Mouse (Mus musculus) MEL (cell line): Measurements from ENCODE around the gene Slc16a12. TPM values are rescaled to one million over a fixed set of nuclear protein-coding genes. Genes with fewer than 3 reads are reported as not detected.

Source experiments
- DNase-seq: peaks from one replicate; pipeline ENCODE4 v3.0.0; 2011; ENCODE audit warnings: low read depth, low spot score
- H3K27ac ChIP-seq: 2 replicates; pipeline ENCODE4 v1.5.1; 2012; ENCODE audit warnings: low read depth, mild to moderate bottlenecking, control low read depth, low read length, moderate library complexity; ENCODE audit not compliant: control insufficient read depth
- H3K27me3 ChIP-seq, 2 experiments: fragments of 150-350 bp in 1 of 2; sonication (generic) in 1 of 2; 2 replicates each; pipeline ENCODE4 v1.6.1; 2012; ENCODE audit warnings: low read length in 2 of 2, mild to moderate bottlenecking in 2 of 2, improper control_type of control experiment in 1 of 2, moderate library complexity in 1 of 2; ENCODE audit not compliant: insufficient read depth in 2 of 2, control insufficient read depth in 1 of 2
- H3K36me3 ChIP-seq, 2 experiments: 2 replicates each; pipeline ENCODE4 v1.6.1; 2012 to 2014; ENCODE audit warnings: low read length in 2 of 2, improper control_type of control experiment in 1 of 2, inconsistent platforms in 1 of 2, mild to moderate bottlenecking in 1 of 2; ENCODE audit not compliant: insufficient read depth in 2 of 2, control insufficient read depth in 1 of 2
- H3K4me1 ChIP-seq, 2 experiments: fragments of 150-350 bp in 1 of 2; sonication (generic) in 1 of 2; 2 replicates each; pipeline ENCODE4 v1.6.1; 2012; ENCODE audit warnings: low read length in 2 of 2, improper control_type of control experiment in 1 of 2, mild to moderate bottlenecking in 1 of 2; ENCODE audit not compliant: insufficient read depth in 2 of 2, control insufficient read depth in 1 of 2
- H3K4me3 ChIP-seq, 2 experiments: fragments of 150-350 bp in 1 of 2; sonication (generic) in 1 of 2; 2 replicates each; pipeline ENCODE4 v1.5.1; 2012; ENCODE audit warnings: low read depth in 2 of 2, low read length in 2 of 2, mild to moderate bottlenecking in 2 of 2, moderate library complexity in 2 of 2, control low read depth in 1 of 2, improper control_type of control experiment in 1 of 2; ENCODE audit not compliant: control insufficient read depth in 1 of 2, insufficient read depth in 1 of 2
- H3K79me2 ChIP-seq: 2 replicates; pipeline ENCODE4 v1.6.1; 2012; ENCODE audit warnings: mild to moderate bottlenecking, low read length, moderate library complexity; ENCODE audit not compliant: control insufficient read depth, poor library complexity, insufficient read depth
- H3K9ac ChIP-seq: 2 replicates; pipeline ENCODE4 v1.6.1; 2012; ENCODE audit warnings: low read depth, mild to moderate bottlenecking, control low read depth, low read length, moderate library complexity; ENCODE audit not compliant: control insufficient read depth, poor library complexity, severe bottlenecking
- H3K9me3 ChIP-seq: fragments of 150-350 bp; sonication (generic); replicated peaks from 2 replicates; pipeline ENCODE4 v1.6.1; 2012; ENCODE audit warnings: mild to moderate bottlenecking, low read length, improper control_type of control experiment, moderate library complexity; ENCODE audit not compliant: insufficient read depth
- BHLHE40 ChIP-seq: IDR thresholded peaks from 2 replicates; pipeline ENCODE4 v1.6.1; 2012; ENCODE audit warnings: low read depth, mild to moderate bottlenecking, inconsistent platforms, low read length, improper control_type of control experiment, borderline replicate concordance
- CHD2 ChIP-seq: IDR thresholded peaks from 2 replicates; pipeline ENCODE4 v1.6.1; 2011; ENCODE audit warnings: low read length, improper control_type of control experiment
- CTCF ChIP-seq, 3 experiments: IDR thresholded peaks in 2 of 3; conservative IDR thresholded peaks in 1 of 3; 2 replicates each; pipeline ENCODE4 v1.5.1; 2011 to 2012; ENCODE audit warnings: low read length in 3 of 3, low read depth in 2 of 3, mild to moderate bottlenecking in 2 of 3, improper control_type of control experiment in 1 of 3, inconsistent platforms in 1 of 3, mixed read lengths in 1 of 3, moderate library complexity in 1 of 3; ENCODE audit not compliant: control insufficient read depth in 1 of 3, insufficient read depth in 1 of 3, poor library complexity in 1 of 3, severe bottlenecking in 1 of 3
- E2F4 ChIP-seq: IDR thresholded peaks from 2 replicates; pipeline ENCODE4 v1.6.1; 2011; ENCODE audit warnings: low read depth, low read length, improper control_type of control experiment, borderline replicate concordance
- ELF1 ChIP-seq: IDR thresholded peaks from 2 replicates; pipeline ENCODE4 v1.6.1; 2014; ENCODE audit warnings: low read depth, mild to moderate bottlenecking, inconsistent platforms, low read length, improper control_type of control experiment, moderate library complexity
- EP300 ChIP-seq, 2 experiments: IDR thresholded peaks; 2 replicates each; pipeline ENCODE4 v1.6.1; 2011; ENCODE audit warnings: improper control_type of control experiment in 2 of 2, low read length in 2 of 2, low read depth in 1 of 2, mild to moderate bottlenecking in 1 of 2
- GABPA ChIP-seq: IDR thresholded peaks from 2 replicates; pipeline ENCODE4 v1.6.1; 2012; ENCODE audit warnings: low read depth, mild to moderate bottlenecking, inconsistent platforms, low read length, improper control_type of control experiment, moderate library complexity
- GATA1 ChIP-seq: IDR thresholded peaks from 2 replicates; pipeline ENCODE4 v1.6.1; 2011; ENCODE audit warnings: low read depth, low read length, improper control_type of control experiment
- HCFC1 ChIP-seq: IDR thresholded peaks from 2 replicates; pipeline ENCODE4 v1.6.1; 2012; ENCODE audit warnings: low read depth, mild to moderate bottlenecking, inconsistent platforms, low read length, improper control_type of control experiment, moderate library complexity
- MXI1 ChIP-seq: IDR thresholded peaks from 2 replicates; pipeline ENCODE4 v1.6.1; 2011; ENCODE audit warnings: mild to moderate bottlenecking, low read depth, low read length, improper control_type of control experiment
- MYB ChIP-seq: IDR thresholded peaks from 2 replicates; pipeline ENCODE4 v1.6.1; 2011; ENCODE audit warnings: mild to moderate bottlenecking, low read depth, low read length, improper control_type of control experiment
- MYC ChIP-seq: IDR thresholded peaks from 2 replicates; pipeline ENCODE4 v1.6.1; 2011; ENCODE audit warnings: low read depth, mild to moderate bottlenecking, low read length, improper control_type of control experiment, moderate library complexity
- NELFE ChIP-seq: IDR thresholded peaks from 2 replicates; pipeline ENCODE4 v1.6.1; 2011; ENCODE audit warnings: low read depth, low read length, improper control_type of control experiment
- NRF1 ChIP-seq: IDR thresholded peaks from 2 replicates; pipeline ENCODE4 v1.6.1; 2014; ENCODE audit warnings: low read depth, mild to moderate bottlenecking, inconsistent platforms, low read length, improper control_type of control experiment, moderate library complexity; ENCODE audit not compliant: poor library complexity, insufficient read depth, severe bottlenecking
- POLR2A ChIP-seq, 2 experiments: IDR thresholded peaks; 2 replicates each; pipeline ENCODE4 v1.6.1; 2011 to 2012; ENCODE audit warnings: low read length in 2 of 2, mild to moderate bottlenecking in 2 of 2, control low read depth in 1 of 2, improper control_type of control experiment in 1 of 2, low read depth in 1 of 2, moderate library complexity in 1 of 2; ENCODE audit not compliant: control insufficient read depth in 1 of 2, insufficient read depth in 1 of 2, poor library complexity in 1 of 2
- POLR2AphosphoS5 ChIP-seq: IDR thresholded peaks from 2 replicates; pipeline ENCODE4 v1.6.1; 2012; ENCODE audit warnings: low read depth, borderline replicate concordance, mild to moderate bottlenecking, inconsistent platforms, low read length, moderate library complexity, mixed read lengths
- RAD21 ChIP-seq: IDR thresholded peaks from 2 replicates; pipeline ENCODE4 v1.6.1; 2011; ENCODE audit warnings: mild to moderate bottlenecking, low read depth, low read length, improper control_type of control experiment
- RCOR1 ChIP-seq: IDR thresholded peaks from 2 replicates; pipeline ENCODE4 v1.6.1; 2012; ENCODE audit warnings: low read depth, mild to moderate bottlenecking, inconsistent platforms, low read length, improper control_type of control experiment
- SIN3A ChIP-seq: IDR thresholded peaks from 2 replicates; pipeline ENCODE4 v1.6.1; 2012; ENCODE audit warnings: low read length, improper control_type of control experiment, inconsistent platforms
- SMC3 ChIP-seq: IDR thresholded peaks from 2 replicates; pipeline ENCODE4 v1.6.1; 2011; ENCODE audit warnings: low read depth, low read length, improper control_type of control experiment
- TAL1 ChIP-seq: IDR thresholded peaks from 2 replicates; pipeline ENCODE4 v1.6.1; 2012; ENCODE audit warnings: mild to moderate bottlenecking, inconsistent platforms, low read length, moderate library complexity, mixed read lengths
- TBP ChIP-seq: IDR thresholded peaks from 2 replicates; pipeline ENCODE4 v1.8.0; 2011; ENCODE audit warnings: low read depth, low read length, improper control_type of control experiment
- USF2 ChIP-seq, 2 experiments: IDR thresholded peaks; 2 replicates each; pipeline ENCODE4 v1.6.1; 2011 to 2012; ENCODE audit warnings: improper control_type of control experiment in 2 of 2, low read length in 2 of 2, borderline replicate concordance in 1 of 2, inconsistent platforms in 1 of 2, low read depth in 1 of 2, mild to moderate bottlenecking in 1 of 2; ENCODE audit not compliant: insufficient read depth in 1 of 2
- ZMIZ1 ChIP-seq: IDR thresholded peaks from 2 replicates; pipeline ENCODE4 v1.6.1; 2012; ENCODE audit warnings: low read depth, mild to moderate bottlenecking, inconsistent platforms, low read length, improper control_type of control experiment, moderate library complexity
- ZNF384 ChIP-seq: IDR thresholded peaks from 2 replicates; pipeline ENCODE4 v1.6.1; 2012; ENCODE audit warnings: low read depth, mild to moderate bottlenecking, inconsistent platforms, low read length, improper control_type of control experiment
- polyA plus RNA-seq, 2 experiments: library from polyadenylated mRNA; stranded (reverse) in 1 of 2; unstranded in 1 of 2; fragments of >175 nt in 1 of 2; fragments of >200 nt in 1 of 2; gene quantifications; 2 replicates each; pipeline versions ENCODE4 v1.2.1 to v1.2.4; 2012; ENCODE audit warnings: low replicate concordance in 2 of 2, low read depth in 1 of 2; ENCODE audit not compliant: insufficient read length in 2 of 2, insufficient read depth in 1 of 2, missing spikeins in 1 of 2
- total RNA-seq: library from RNA; depleted of rRNA; stranded (reverse); fragments of 300-350 nt; gene quantifications from 2 replicates; pipeline ENCODE4 v1.2.3, GENCODE M21; 2012

Gene Slc16a12
- total and polyA plus RNA-seq, 3 experiments, result 0.06 TPM; not detected in 2

- Histone ChIP-seq H3K36me3 (no peaks in the 10 kb centered on the region), H3K9me3 (no peaks in the 10 kb centered on the region), H3K27ac (no peak overlapping the region), H3K4me1 (no peaks in the 10 kb centered on the region), H3K4me3 (no peak overlapping the region), H3K9ac (no peak overlapping the region), H3K27me3 (no peaks in the 10 kb centered on the region), H3K79me2 (no peaks in the 10 kb centered on the region)
- DNase-seq, result no peak
- TF ChIP-seq MYB (no peak), USF2 (IDR thresholded peaks at IDR 0.05; ENCODE audit: borderline replicate concordance in 1 of 2, insufficient read depth in 1 of 2, low read depth in 1 of 2, low read length in 2 of 2) (no peak), SIN3A (no peak), CTCF (IDR thresholded peaks at IDR 0.05 in 2 of 3, conservative IDR thresholded peaks at IDR 0.05 in 1 of 3; ENCODE audit: control insufficient read depth in 1 of 3, insufficient read depth in 1 of 3, low read depth in 2 of 3, low read length in 3 of 3, poor library complexity in 1 of 3, severe bottlenecking in 1 of 3) (no peak), MYC (no peak), ELF1 (no peak), TAL1 (no peak), BHLHE40 (no peak), TBP (no peak), RAD21 (no peak), ZMIZ1 (no peak), SMC3 (no peak), RCOR1 (no peak), HCFC1 (no peak)
Observed at GRCm38 (mm10) chr19:34746201-34746600, 888 bp downstream of the Slc16a12 start.

DNA sequence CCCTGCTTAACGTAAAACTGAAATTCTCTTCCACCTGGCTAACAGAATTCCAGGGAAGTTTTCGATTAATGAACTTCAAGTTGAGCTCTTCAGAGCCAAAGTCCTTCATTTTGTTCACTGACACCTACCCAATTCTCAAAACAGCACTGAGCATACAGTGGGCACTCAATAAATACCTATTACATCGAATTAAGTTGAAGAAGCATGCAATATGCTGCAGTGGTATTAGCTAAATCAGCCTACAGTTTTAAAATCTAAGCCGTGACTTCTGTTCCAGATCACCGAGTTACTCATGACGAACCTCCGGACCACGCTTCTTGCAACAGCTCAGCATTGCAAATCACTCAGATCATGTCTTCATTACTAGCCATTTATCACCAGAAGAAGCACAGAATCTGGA lies 2.1 kb downstream of the Slc16a12 start:
- Histone ChIP-seq H3K27me3 (no peaks in the 10 kb centered on the region), H3K9me3 (no peaks in the 10 kb centered on the region), H3K79me2 (no peaks in the 10 kb centered on the region), H3K4me1 (no peaks in the 10 kb centered on the region), H3K27ac (no peak overlapping the region), H3K4me3 (no peak overlapping the region), H3K9ac (no peak overlapping the region), H3K36me3 (no peaks in the 10 kb centered on the region)
- no peak for DNase-seq
- TF ChIP-seq E2F4, result no peak
- TF ChIP-seq GATA1, result no peak
- TF ChIP-seq POLR2AphosphoS5, result no peak

DNA sequence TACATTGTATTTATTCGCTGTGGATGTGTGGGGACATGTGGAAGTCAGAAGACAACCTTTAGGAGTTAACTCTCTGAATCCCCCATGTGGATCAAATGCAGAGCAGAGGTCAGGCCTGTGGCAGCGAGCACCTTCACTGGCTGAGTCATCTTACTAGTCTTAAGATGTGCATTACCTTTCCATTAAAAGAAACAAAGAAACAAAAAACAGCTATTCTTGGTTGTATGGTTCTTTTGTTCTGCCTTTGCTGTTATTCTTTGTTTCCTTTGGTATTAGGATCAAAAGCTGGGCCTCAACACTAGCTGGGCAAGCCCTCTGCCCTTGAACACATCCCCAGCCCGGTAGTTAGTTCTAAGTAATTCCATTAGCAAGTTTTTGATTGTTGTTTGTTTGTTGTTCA lies 9.2 kb downstream of the Slc16a12 start:
- H3K4me1 ChIP-seq, result no peaks in the 10 kb centered on the region
- no peak for DNase-seq
- no peak overlapping the region for H3K27ac ChIP-seq
- TF ChIP-seq NRF1 (no peak), GATA1 (no peak), CTCF (IDR thresholded peaks at IDR 0.05 in 2 of 3, conservative IDR thresholded peaks at IDR 0.05 in 1 of 3; ENCODE audit: control insufficient read depth in 1 of 3, insufficient read depth in 1 of 3, low read depth in 2 of 3, low read length in 3 of 3, poor library complexity in 1 of 3, severe bottlenecking in 1 of 3) (no peak), ZNF384 (no peak), NELFE (no peak), EP300 (IDR thresholded peaks at IDR 0.05; ENCODE audit: low read depth in 1 of 2, low read length in 2 of 2) (no peak), HCFC1 (no peak), POLR2AphosphoS5 (no peak), CHD2 (no peak), SIN3A (no peak), POLR2A (IDR thresholded peaks at IDR 0.05; ENCODE audit: control insufficient read depth in 1 of 2, insufficient read depth in 1 of 2, low read depth in 1 of 2, low read length in 2 of 2, poor library complexity in 1 of 2) (no peak), MXI1 (no peak), GABPA (no peak), E2F4 (no peak), TBP (no peak)
- TF ChIP-seq, all 39 proteins: peak for 0
- H3K27me3 ChIP-seq, result no peaks in the 10 kb centered on the region; a peak in 1 of 4 replicates
- H3K9ac ChIP-seq, result no peak overlapping the region
- H3K4me3 ChIP-seq, result no peak overlapping the region
- H3K79me2 ChIP-seq, result no peaks in the 10 kb centered on the region
- H3K36me3 ChIP-seq, result no peaks in the 10 kb centered on the region
- H3K9me3 ChIP-seq, result no peaks in the 10 kb centered on the region
